Mouse (Mus musculus): ENCODE results near the gene Gla. TPM values are rescaled to one million over a fixed set of nuclear protein-coding genes. Genes with fewer than 3 reads are reported as not detected.

The Gla gene
- total RNA-seq (2018; cell fraction: chromatin; rRNA removed) = 10 to 100 TPM; 10.9 to 59.2 (median 41.3) TPM
- total RNA-seq (2018; cell fraction: cytosol; rRNA removed) = 100 to 1,000 TPM; 171 to 247 (median 204) TPM
- 100 to 1,000 TPM in 24 of 26 experiments, 10 to 100 TPM in 2; 45.0 to 210 (median 166) TPM for total RNA-seq (2018; cell fraction: nucleus; rRNA removed)
- polyA plus RNA-seq (2018) = 134 to 148 TPM (median 144 TPM) in 3 replicates

DNA sequence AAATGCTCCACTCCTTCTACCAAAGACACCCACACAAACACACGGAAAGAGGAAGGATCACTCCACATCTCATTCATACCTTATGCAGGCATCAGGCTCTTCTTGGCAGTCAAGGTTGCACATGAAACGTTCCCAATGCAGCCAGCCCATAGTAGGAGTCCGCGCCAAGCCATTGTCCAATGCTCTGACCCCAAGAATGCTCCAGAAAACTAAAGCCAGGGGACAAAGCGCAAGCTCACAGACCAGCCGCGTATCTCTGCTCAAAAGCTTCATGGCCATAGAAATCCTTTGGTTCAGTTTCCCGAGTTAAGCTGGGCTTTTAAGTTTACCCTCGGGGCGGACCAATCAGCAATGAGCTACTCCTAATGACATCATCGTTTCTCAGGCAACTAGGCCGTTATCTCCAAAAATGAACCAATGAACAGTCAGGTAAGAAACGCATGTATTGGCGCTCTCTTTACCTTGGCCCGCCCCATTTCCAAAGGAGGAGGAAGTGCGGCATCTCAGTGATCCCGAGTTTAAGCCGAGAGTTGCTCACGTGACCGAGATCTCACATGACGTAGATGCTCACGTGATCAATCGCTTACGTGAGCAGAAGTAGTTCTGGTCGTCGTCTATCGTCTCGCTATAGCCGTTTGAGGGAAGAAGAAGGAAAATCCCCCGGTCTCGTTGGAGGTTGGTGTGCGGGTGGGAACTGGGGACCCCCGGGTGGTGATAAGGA lies at the start of gene Gla, which contains the start of gene Hnrnph2:
Gene Gla, minus strand, starts transcription at position 467 of the 721 bp plus-strand sequence.
Gene Hnrnph2, plus strand, starts transcription at position 521 of the 721 bp plus-strand sequence.
- Histone ChIP-seq H3K27ac (peak within 1 kb of the TSS; percentile 95), H3K36me3 (ENCODE audit: inconsistent target) (no peaks in the 10 kb centered on the region), H3K4me3 (ENCODE audit: inconsistent target) (peak within 1 kb of the TSS; percentile 76), H3K79me2 (ENCODE audit: inconsistent target) (peaks cover 89% of the 10 kb centered on the region)
- 23% methylated on average over 28 of the region's 33 CpGs for WGBS (ENCODE audit: missing documents)

DNA sequence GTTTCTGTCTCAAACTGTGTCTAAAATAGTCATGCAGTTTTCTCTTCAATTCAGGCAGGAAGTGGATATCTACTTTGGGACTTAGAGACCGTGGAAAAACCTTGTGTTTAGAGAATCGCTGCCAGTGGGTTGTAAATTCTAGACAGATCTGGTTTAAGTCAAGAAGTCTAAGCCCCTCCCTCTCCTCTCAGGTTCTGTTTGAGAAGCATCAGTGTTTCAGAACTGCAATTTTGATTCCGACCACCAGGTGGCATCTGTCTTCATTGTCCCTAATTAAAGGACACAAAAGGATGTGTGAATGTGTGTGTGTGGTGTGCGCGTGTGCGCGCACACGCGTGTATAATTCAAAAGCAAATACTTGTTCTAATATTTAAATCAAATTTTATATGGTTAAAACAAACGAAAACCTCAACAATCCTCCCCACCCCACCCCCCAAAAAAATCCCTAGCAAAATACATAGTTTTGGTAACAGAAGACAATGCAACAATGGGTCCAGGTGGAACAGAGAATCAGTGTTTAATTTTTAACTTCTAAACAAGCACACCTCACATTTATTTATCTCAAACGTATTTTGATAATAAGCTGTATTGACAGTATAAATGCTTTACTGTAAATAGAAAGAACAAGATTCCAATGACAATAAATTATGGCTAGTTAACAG lies 47.2 kb upstream of the Gla start:
- Histone ChIP-seq H3K4me3 (ENCODE audit: inconsistent target) (no peak overlapping the region), H3K79me2 (ENCODE audit: inconsistent target) (no peaks in the 10 kb centered on the region), H3K36me3 (ENCODE audit: inconsistent target) (no peaks in the 10 kb centered on the region), H3K27ac (no peak overlapping the region)
- WGBS (ENCODE audit: missing documents) = 20% methylated on average over 10 of the region's 11 CpGs

DNA sequence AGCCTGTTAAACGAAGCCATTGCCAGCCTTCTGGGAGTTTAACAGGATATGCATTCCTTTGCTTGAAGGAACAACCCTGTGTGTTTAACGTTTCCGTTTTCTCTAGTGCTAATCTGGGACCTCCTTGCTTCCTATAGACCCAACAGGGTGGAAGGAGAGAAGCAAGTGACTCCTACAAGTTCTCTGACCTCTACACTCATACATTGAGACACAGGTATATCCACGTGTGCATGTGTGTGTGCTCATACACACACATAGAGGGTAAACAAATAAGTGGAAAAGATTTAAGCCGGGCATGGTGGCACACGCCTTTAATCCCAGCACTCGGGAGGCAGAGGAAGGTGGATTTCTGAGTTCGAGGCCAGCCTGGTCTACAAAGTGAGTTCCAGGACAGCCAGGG lies 46.5 kb upstream of the Gla start:
- Histone ChIP-seq H3K36me3 (ENCODE audit: inconsistent target) (no peaks in the 10 kb centered on the region), H3K4me3 (ENCODE audit: inconsistent target) (no peak overlapping the region), H3K27ac (no peak overlapping the region), H3K79me2 (ENCODE audit: inconsistent target) (no peaks in the 10 kb centered on the region)
- 77% methylated on average over 3 of the region's 8 CpGs for WGBS (ENCODE audit: missing documents)

DNA sequence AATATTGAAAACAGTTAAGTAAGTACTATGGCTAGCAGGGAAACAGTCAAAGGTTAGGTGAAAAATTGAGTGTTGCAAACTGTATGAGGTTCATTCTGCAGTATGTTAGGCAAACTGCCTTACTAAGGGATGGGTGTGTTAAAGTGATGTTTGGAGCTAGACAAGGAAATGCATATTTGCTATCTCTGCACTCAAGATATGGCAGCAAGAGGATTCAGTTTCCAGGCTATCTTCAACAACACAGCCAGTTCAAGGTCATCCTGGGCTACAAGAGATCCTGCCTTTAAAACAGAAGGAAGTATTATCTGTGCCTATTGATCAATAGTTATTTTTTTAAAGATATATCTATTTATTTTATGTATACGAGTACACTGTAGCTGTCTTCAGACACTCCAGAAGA lies 45.4 kb upstream of the Gla start:
- H3K36me3 ChIP-seq (ENCODE audit: inconsistent target) = no peaks in the 10 kb centered on the region
- 100% methylated on average over 1 of the region's 1 CpGs for WGBS (ENCODE audit: missing documents)
- no peak overlapping the region for H3K4me3 ChIP-seq (ENCODE audit: inconsistent target)
- H3K79me2 ChIP-seq (ENCODE audit: inconsistent target) = no peaks in the 10 kb centered on the region
- H3K27ac ChIP-seq = no peak overlapping the region

DNA sequence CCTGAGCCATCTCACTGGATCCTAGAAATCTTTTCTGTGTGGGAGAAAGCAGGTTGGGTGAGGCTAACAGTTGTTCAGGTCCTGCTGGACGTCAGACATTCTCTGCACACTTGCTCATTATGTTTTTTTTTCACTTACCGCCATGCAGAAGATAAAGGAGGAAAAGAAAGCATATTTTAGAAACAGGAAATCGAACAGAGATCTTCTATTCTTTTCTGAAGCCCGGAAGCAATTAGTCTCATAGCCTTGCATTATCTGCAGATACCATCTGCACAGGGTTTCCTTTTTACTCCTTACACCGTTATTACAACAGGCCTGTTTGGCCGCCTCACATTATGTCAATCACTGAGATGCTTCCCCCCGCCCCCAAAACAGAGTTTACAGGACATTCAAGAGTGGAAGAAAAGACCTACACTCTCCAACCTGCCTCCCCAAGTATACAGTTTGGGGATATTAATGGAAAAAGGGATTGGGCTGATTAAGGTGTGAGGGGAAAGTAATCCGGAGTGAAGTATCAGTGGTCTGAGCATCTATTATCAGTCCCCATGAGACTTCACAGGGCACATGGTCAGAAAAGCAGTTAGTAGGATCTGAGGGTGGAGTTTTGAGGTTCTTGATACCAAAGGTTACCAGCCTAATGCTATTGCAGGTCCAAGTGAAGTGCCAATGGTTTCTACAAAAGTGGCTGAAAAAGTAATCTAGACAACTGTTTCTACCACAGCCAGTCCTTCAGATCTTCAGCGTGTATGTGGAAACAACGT lies 40.3 kb upstream of the Gla start:
- Histone ChIP-seq H3K79me2 (ENCODE audit: inconsistent target) (no peaks in the 10 kb centered on the region), H3K36me3 (ENCODE audit: inconsistent target) (no peaks in the 10 kb centered on the region), H3K27ac (no peak overlapping the region), H3K4me3 (ENCODE audit: inconsistent target) (no peak overlapping the region)
- WGBS (ENCODE audit: missing documents) = 30% methylated on average over 10 of the region's 10 CpGs

DNA sequence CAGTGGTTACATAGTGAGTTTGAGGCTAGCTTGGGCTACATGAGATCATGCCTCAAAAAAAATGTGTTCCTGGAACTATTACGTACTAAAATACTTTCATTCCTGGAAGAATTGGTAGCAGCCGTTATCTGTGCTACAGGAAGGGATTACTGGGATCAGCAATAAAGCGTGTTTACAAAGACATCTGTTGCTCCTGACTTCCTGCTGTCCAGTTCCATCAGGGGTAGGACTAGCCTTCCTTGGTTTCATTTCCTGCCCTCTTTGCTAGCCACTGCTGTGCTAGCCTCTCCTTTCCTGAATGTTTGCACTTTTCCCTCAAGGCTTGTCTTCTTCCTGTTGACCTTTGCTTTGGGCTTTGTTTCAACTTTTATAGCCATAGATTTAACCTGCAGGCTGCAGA lies 34.9 kb upstream of the Gla start:
- Histone ChIP-seq H3K4me3 (ENCODE audit: inconsistent target) (no peak overlapping the region), H3K27ac (no peak overlapping the region), H3K36me3 (ENCODE audit: inconsistent target) (no peaks in the 10 kb centered on the region), H3K79me2 (ENCODE audit: inconsistent target) (no peaks in the 10 kb centered on the region)
- 71% methylated on average over 3 of the region's 3 CpGs for WGBS (ENCODE audit: missing documents)

DNA sequence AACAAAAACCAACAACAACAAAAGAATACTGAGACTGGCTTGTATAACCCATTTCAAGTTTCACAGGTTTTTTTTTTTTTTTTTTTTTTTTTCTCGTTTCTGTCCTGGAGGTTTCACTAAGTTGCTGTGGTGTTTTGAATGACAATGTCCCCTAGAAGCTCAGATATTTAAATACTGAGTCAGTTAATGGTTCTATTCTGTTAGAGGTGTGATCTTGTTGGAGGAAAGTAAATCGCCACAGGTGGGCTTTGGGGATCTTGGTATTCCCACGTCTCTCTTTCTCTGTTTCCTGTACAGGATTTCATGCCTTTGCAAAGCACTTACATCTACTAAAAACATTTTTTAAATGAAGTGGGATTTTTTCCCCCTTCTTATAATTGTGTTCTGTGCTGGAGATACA lies 34.2 kb upstream of the Gla start:
- Histone ChIP-seq H3K36me3 (ENCODE audit: inconsistent target) (no peaks in the 10 kb centered on the region), H3K4me3 (ENCODE audit: inconsistent target) (no peak overlapping the region)

DNA sequence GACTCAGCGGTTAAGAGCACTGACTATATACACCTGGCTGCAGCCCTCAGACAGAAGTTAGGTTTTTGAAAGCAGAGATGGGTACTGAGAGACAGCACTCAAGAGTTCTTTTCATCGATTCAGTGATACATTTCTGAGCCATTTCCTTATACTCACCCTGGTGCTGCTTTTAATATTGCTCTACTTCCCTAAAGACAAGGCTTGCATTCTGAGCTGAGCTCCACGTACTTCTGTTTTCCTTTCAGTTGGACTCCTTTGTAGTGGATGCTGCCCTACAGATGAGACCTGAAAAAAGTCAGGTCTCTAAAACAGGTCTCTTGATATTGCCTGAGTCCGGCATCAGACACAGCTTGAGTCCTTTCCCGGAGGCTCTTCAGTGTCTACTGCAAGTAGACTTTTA lies 31.8 kb upstream of the Gla start:
- no peaks in the 10 kb centered on the region for H3K36me3 ChIP-seq (ENCODE audit: inconsistent target)
- H3K27ac ChIP-seq = no peak overlapping the region
- WGBS (ENCODE audit: missing documents) = 66% methylated on average over 5 of the region's 5 CpGs
- H3K79me2 ChIP-seq (ENCODE audit: inconsistent target) = no peaks in the 10 kb centered on the region
- H3K4me3 ChIP-seq (ENCODE audit: inconsistent target) = no peak overlapping the region

More for the DNA sequence above, 34.2 kb upstream of the Gla start:
- WGBS (ENCODE audit: missing documents) = 75% methylated on average over 2 of the region's 3 CpGs
- Histone ChIP-seq H3K27ac (no peak overlapping the region), H3K79me2 (ENCODE audit: inconsistent target) (no peaks in the 10 kb centered on the region)

DNA sequence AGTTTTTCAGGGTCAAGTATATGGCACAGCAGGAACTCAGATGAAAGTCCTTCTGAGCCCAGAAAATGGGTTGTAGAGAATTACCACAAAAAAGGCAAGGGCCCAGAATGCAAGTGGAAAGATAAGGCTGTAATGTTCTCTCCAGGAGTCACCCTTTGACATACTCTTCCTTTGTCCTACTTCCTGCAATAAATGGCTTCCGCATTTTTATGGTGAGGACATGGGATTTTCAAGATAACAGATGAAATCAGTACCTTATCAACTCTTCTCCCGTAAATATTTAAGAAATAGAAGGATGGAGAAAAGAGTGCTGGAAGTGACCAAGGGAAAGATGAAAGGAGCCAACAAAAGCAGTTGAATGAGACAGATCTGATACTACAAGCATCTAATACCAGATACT lies 27.3 kb upstream of the Gla start:
- WGBS (ENCODE audit: missing documents) = 59% methylated on average over 2 of the region's 2 CpGs
- Histone ChIP-seq H3K79me2 (ENCODE audit: inconsistent target) (no peaks in the 10 kb centered on the region), H3K4me3 (ENCODE audit: inconsistent target) (no peak overlapping the region), H3K36me3 (ENCODE audit: inconsistent target) (no peaks in the 10 kb centered on the region), H3K27ac (no peak overlapping the region)

DNA sequence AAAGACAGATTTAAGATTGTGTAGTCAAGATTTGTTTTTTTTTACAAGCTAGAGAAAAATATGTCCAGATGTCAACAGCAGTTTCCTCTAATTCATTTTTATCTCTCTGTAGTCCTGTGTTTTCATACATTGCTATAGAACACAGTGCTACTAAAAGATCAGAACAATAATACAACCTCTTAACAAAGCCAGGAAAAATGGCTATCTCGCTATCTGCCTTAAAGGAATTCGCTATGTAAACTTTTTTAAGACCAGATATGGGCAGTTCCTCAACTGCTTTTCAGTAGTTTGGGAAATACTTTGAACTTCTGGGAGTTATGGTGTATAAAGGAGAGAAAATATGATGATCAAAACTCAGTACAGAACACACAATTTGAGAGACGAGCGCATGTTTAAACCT lies 22.4 kb upstream of the Gla start:
- 92% methylated on average over 4 of the region's 4 CpGs for WGBS (ENCODE audit: missing documents)
- no peak overlapping the region for H3K27ac ChIP-seq
- no peaks in the 10 kb centered on the region for H3K79me2 ChIP-seq (ENCODE audit: inconsistent target)
- H3K36me3 ChIP-seq (ENCODE audit: inconsistent target) = no peaks in the 10 kb centered on the region
- no peak overlapping the region for H3K4me3 ChIP-seq (ENCODE audit: inconsistent target)

DNA sequence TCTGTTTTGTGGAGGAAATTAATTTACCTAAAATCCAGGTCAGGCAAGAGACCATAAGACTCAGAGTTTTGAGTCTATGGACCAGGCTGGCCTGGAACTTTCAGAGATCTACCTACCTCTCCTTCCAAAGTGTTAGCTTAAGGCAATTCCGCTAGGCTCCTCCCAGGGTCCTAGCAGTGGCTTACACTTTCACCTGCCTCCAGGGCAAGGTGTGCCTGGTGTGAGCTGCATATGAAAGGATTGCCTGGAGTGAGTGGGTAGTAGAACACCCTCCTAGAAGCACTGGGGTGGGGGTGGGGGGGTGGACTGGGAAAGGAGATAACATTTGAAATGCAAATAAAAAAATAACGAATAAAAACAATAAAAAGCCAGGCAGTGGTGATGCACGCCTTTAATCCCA lies 20.8 kb upstream of the Gla start:
- no peak overlapping the region for H3K27ac ChIP-seq
- 78% methylated on average over 1 of the region's 3 CpGs for whole genome bisulfite sequencing (ENCODE audit: missing documents)
- no peaks in the 10 kb centered on the region for H3K79me2 ChIP-seq (ENCODE audit: inconsistent target)
- no peaks in the 10 kb centered on the region for H3K36me3 ChIP-seq (ENCODE audit: inconsistent target)
- H3K4me3 ChIP-seq (ENCODE audit: inconsistent target) = no peak overlapping the region

DNA sequence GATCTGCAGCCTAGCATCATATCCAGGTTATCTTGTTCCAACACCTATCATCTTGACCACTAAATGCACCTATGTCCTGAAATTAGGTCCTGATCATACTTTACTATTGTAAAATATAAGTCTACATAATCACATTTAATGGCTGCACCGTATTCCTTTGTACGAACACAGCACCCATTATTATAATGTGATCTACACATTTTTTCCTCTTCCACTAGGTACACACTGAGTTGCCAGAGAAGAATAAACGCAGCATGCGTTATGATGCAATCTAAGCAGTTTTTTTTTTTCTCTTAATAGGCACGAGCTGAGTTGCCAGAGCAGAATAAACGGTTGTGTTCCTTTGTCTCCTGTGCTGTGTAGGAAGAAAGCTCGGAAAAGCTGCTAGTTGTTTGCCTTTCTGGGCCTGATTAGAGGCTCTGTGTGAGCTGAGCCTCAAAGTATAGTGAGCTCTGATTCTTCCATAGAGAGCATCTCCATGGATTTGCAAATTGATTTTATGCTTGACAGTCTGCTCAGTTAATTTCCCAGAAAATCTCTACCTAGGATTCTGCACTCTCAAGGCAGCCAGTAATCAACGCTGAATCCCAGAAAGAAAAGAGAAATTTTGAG lies 19.4 kb upstream of the Gla start:
- H3K27ac ChIP-seq = no peak overlapping the region
- H3K79me2 ChIP-seq (ENCODE audit: inconsistent target) = no peaks in the 10 kb centered on the region
- 76% methylated on average over 8 of the region's 8 CpGs for WGBS (ENCODE audit: missing documents)
- H3K4me3 ChIP-seq (ENCODE audit: inconsistent target) = no peak overlapping the region
- no peaks in the 10 kb centered on the region for H3K36me3 ChIP-seq (ENCODE audit: inconsistent target)

DNA sequence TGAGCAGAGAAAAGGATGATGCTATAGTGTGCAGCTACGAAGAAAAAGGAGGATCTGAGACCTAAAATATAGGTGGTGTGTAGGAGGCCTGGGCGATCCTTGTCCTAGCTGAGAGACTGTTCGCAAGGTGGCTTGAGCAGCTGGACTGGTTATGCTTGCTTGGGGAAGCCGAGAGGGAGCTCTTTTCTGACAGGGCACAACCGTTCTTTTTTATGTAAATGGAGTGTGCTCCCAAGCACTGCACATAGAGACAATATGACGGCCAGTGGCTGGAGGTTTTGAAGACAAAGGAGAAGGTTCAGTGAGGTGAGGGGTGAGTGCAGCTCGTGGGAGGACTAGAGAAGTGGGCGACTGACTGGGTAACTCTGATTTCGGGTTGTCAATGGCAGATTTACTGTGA lies 18.8 kb upstream of the Gla start:
- Histone ChIP-seq H3K4me3 (ENCODE audit: inconsistent target) (no peak overlapping the region), H3K36me3 (ENCODE audit: inconsistent target) (no peaks in the 10 kb centered on the region), H3K27ac (no peak overlapping the region), H3K79me2 (ENCODE audit: inconsistent target) (no peaks in the 10 kb centered on the region)
- 91% methylated on average over 9 of the region's 9 CpGs for WGBS (ENCODE audit: missing documents)

DNA sequence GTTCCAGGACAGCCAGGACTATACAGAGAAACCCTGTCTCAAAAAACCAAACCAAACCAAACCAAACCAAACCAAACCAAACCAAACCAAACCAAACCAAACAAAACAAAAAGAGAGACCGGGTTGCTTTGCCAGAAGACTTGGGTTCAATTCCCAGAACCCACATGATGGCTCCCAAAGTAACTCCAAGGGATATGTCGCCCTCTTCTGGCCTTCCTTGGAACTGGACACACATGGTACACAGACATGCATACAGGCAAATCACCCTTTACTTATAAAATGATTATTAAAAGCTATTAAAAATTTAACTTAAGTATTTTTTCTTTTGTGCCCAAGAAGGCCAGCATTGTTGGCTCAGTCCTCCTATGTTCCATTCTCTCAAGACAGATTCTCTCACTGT lies 13.4 kb upstream of the Gla start:
- H3K79me2 ChIP-seq (ENCODE audit: inconsistent target) = no peaks in the 10 kb centered on the region

More for the DNA sequence above, 13.4 kb upstream of the Gla start:
- H3K27ac ChIP-seq = no peak overlapping the region
- WGBS (ENCODE audit: missing documents) = 64% methylated on average over 2 of the region's 2 CpGs
- H3K4me3 ChIP-seq (ENCODE audit: inconsistent target) = no peak overlapping the region
- H3K36me3 ChIP-seq (ENCODE audit: inconsistent target) = no peaks in the 10 kb centered on the region
